Mouse (Mus musculus) bone marrow macrophage, adult 2 months (primary cell): ENCODE results near the gene Gm28372.

Experiments used
- CTCF ChIP-seq: IDR thresholded peaks from 2 replicates; pipeline ENCODE4 v1.5.1; 2012; ENCODE audit warnings: low read depth, mild to moderate bottlenecking, low read length, moderate library complexity
- POLR2A ChIP-seq: IDR thresholded peaks from 2 replicates; pipeline ENCODE4 v1.6.1; 2012; ENCODE audit warnings: mild to moderate bottlenecking, low read depth, low read length, borderline replicate concordance

DNA sequence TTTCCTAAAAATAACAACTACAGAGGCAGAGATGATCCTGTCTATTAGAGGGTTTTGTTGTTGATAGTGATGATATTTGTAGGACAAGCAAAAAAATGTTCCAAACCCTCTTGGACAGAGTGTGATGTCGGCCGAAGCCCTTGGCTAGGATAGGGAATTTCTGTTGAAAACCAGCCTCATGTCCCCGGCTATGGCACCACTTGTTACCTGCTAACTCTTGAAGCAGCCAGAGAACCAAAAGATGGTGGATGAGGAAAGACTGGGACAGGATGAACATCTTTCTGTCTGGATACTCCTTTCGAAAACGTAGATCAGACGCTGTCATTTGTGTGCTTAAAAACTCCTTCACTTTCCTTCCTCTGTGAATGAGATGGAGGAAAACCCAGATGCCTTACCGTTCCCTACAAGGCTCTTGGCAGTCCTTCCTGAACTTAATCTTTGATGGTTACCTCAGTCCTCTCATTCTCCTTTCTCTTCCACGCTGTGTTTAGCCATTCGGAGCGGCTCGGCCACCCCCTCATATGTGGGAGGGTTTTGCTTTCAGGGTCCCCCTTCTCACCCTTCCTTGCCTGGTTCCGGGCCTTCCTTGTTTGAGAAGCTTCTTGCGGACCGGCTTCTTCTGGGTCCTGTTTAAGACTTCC is 46.2 kb downstream of the Gm28372 start:
- TF ChIP-seq POLR2A = no peak
- TF ChIP-seq CTCF = no peak
